Mouse (Mus musculus) frontal cortex, postnatal 10 days (tissue): ENCODE measurements around the gene Dixdc1.
A peak's percentile ranks its signal among the peaks of the same experiment; 100 is the strongest.

Source experiments
- DNase-seq, 2 experiments: peaks; one replicate each; pipeline ENCODE4 v3.0.0; 2022; ENCODE audit warnings: low spot score in 2 of 2, mixed read lengths in 1 of 2

The Dixdc1 gene

GRCm38 (mm10) chr9:50700921-50701691, 38.2 kb downstream of the Dixdc1 start:
- peak in 1 of 2 experiments; percentile 12 for DNase-seq

- peak in 1 of 2 experiments; percentile 49 for DNase-seq
Measured at GRCm38 (mm10) chr9:50698418-50699409, 40.6 kb downstream of the Dixdc1 start.

- DNase-seq, result peak; percentile 76
Measured at GRCm38 (mm10) chr9:50697706-50698041, 41.6 kb downstream of the Dixdc1 start.

GRCm38 (mm10) chr9:50696851-50697705, 42.2 kb downstream of the Dixdc1 start:
- DNase-seq, result no peak

GRCm38 (mm10) chr9:50695153-50695552, 44.2 kb downstream of the Dixdc1 start:
- DNase-seq, result no peak

- DNase-seq, result no peak
Measured at GRCm38 (mm10) chr9:50693631-50694030, 45.7 kb downstream of the Dixdc1 start.

- DNase-seq, result no peak
Measured at GRCm38 (mm10) chr9:50692626-50693580, 46.4 kb downstream of the Dixdc1 start.

- no peak for DNase-seq
Measured at GRCm38 (mm10) chr9:50686866-50687652, 52.3 kb downstream of the Dixdc1 start.

GRCm38 (mm10) chr9:50681727-50682126, 57.6 kb downstream of the Dixdc1 start:
- DNase-seq, result no peak

GRCm38 (mm10) chr9:50679406-50679805, 59.9 kb downstream of the Dixdc1 start:
- no peak for DNase-seq

GRCm38 (mm10) chr9:50674771-50675170, 64.5 kb downstream of the Dixdc1 start:
- DNase-seq, result no peak

- DNase-seq, result peak in 1 of 2 experiments; percentile 39
Measured at GRCm38 (mm10) chr9:50670690-50671089, 68.6 kb downstream of the Dixdc1 start.

- DNase-seq, result no peak
Measured at GRCm38 (mm10) chr9:50667579-50668498, 71.5 kb downstream of the Dixdc1 start.

GRCm38 (mm10) chr9:50666442-50666841, 72.9 kb downstream of the Dixdc1 start:
- no peak for DNase-seq

GRCm38 (mm10) chr9:50664826-50665225, 74.5 kb downstream of the Dixdc1 start:
- no peak for DNase-seq

- peak in 1 of 2 experiments; percentile 18 for DNase-seq
Measured at GRCm38 (mm10) chr9:50660431-50660830, 78.9 kb downstream of the Dixdc1 start.

GRCm38 (mm10) chr9:50659392-50660217, 79.7 kb downstream of the Dixdc1 start, which contains the start of gene Dlat:
Dlat (minus strand) TSS chr9:50659780.
- peak; percentile 87 for DNase-seq
